Mouse (Mus musculus): ENCODE data around the gene Gm49358. TPM values are rescaled to one million over a fixed set of nuclear protein-coding genes. Genes with fewer than 3 reads are reported as not detected.

Gene Gm49358
- polyA plus RNA-seq, 1 experiment from 2014 or later = not detected

DNA sequence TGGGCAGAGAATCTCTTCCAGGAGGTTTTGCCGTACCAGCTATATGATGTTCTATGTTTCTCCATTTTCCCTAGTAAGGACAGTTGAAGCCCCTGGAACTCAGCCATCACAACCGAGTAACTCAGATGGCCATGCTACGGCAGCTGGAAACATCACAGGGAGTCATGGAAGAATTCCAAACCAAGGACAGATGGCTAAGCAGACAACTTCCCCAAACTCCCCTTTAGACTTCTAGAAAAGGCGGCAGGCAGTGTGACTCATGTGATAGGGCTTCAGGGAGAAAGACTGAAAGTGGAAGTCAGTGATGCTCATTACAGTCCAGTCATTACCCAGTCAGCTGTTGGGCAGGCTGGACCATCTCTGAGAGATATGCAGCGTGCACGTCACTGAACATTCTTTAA, 8.5 kb downstream of the Gm49358 start:
- WGBS = 49% methylated on average over 6 of the region's 6 CpGs
- no peaks in the 10 kb centered on the region; the same call in 1 of the 2 replicates for H3K4me1 ChIP-seq (ENCODE audit: control insufficient read depth, insufficient read depth, low read length)
- H3K4me2 ChIP-seq (ENCODE audit: low read depth, low read length) = no peak overlapping the region
- no peak overlapping the region for H3K4me3 ChIP-seq (replicated peaks; ENCODE audit: low read length)
- H3K27me3 ChIP-seq (ENCODE audit: control insufficient read depth, insufficient read depth, low read length) = no peaks in the 10 kb centered on the region
- no peaks in the 10 kb centered on the region for H3K36me3 ChIP-seq (ENCODE audit: control insufficient read depth, insufficient read depth, low read length)
- H3K9me3 ChIP-seq (replicated peaks; ENCODE audit: control insufficient read depth, low read length) = no peaks in the 10 kb centered on the region
- H3K27ac ChIP-seq (ENCODE audit: low read length) = no peak overlapping the region
- H3K9ac ChIP-seq (ENCODE audit: low read length) = no peak overlapping the region
- no peak for ATAC-seq (ENCODE audit: insufficient read depth, low FRiP score)

DNA sequence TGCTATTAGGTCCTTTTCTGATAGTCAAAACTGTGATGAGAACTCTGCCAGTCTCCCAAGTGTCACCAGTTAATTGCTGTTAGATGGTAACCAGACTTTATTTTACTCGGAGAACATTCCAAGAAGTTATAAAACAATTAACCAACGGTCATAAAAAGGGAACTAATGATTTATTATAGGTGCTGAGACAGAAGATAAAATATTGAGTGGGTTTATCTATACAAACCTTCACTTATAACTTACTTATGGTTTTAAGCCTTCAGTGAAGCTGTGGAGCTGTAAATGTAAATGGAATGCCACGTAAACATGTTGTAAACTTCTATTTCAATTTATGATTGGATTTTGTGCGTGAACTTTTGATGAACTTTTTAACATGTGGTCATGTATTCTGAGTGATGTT, 9.6 kb downstream of the Gm49358 start:
- 39% methylated on average over 4 of the region's 4 CpGs for WGBS
- Histone ChIP-seq H3K27ac (ENCODE audit: low read length) (no peak overlapping the region), H3K4me1 (ENCODE audit: control insufficient read depth, insufficient read depth, low read length) (no peaks in the 10 kb centered on the region; the same call in 1 of the 2 replicates), H3K36me3 (ENCODE audit: control insufficient read depth, insufficient read depth, low read length) (no peaks in the 10 kb centered on the region), H3K9ac (ENCODE audit: low read length) (no peak overlapping the region), H3K27me3 (ENCODE audit: control insufficient read depth, insufficient read depth, low read length) (no peaks in the 10 kb centered on the region), H3K4me2 (ENCODE audit: low read depth, low read length) (no peak overlapping the region), H3K4me3 (replicated peaks; ENCODE audit: low read length) (no peak overlapping the region), H3K9me3 (replicated peaks; ENCODE audit: control insufficient read depth, low read length) (no peaks in the 10 kb centered on the region)
- ATAC-seq (ENCODE audit: insufficient read depth, low FRiP score) = no peak

DNA sequence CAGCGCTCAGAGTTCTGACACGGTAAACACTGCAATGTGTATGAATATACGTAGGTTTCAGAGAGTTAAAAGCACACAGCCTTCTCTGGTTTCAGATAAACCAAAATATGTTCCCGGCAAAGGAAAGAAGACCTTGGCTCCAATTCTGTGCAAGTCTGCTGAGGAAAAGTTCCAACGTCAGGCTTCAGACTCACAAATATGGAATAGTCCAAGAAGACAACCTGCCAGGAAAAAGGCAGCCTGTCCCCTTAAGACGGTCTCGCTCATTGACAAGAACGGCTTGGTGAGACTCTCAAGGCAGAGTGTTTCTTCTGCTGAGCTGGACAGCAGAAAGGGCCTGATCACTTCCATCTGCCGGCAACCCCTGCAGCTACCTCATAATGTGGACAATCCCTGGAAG, 12.5 kb downstream of the Gm49358 start:
- Histone ChIP-seq H3K27ac (ENCODE audit: low read length) (no peak overlapping the region), H3K36me3 (ENCODE audit: control insufficient read depth, insufficient read depth, low read length) (no peaks in the 10 kb centered on the region), H3K4me3 (replicated peaks; ENCODE audit: low read length) (no peak overlapping the region), H3K9ac (ENCODE audit: low read length) (no peak overlapping the region), H3K27me3 (ENCODE audit: control insufficient read depth, insufficient read depth, low read length) (no peaks in the 10 kb centered on the region), H3K9me3 (replicated peaks; ENCODE audit: control insufficient read depth, low read length) (no peaks in the 10 kb centered on the region), H3K4me1 (ENCODE audit: control insufficient read depth, insufficient read depth, low read length) (peaks cover 8% of the 10 kb centered on the region), H3K4me2 (ENCODE audit: low read depth, low read length) (no peak overlapping the region)
- 47% methylated on average over 9 of the region's 9 CpGs for WGBS
- ATAC-seq (ENCODE audit: insufficient read depth, low FRiP score) = no peak

DNA sequence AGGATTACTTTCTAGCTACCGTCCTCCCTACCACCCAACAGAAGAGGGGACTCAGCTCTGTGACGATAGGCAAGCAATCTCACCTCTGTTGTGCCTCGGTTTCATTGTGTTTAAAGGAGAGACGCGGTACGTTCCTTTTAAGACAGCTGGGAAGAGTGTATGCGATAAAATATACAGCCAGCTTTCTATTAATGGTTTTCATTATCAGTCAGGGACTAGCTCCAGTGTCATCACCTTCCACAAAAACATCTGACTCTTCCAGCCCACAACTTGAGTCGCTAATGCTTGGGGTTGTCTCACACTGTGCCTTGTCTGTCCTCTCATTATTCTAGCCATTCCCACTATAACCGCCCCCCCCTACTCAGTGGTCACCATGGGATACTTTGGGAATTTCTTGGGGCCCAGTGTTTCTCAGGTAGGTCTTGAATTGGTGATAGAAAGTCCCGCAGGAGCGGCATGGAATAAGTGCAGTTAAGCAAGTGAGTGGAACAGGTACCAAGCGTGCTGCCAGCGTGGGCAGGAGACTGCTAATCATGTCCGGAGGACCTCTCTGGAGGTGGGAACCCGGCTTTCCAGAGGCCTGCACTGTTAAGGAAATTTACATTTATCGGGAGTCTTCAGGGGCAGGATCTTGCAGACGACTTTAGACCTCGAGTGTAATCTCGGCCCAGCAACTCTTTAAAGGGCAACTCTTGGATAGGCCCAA, 14.0 kb downstream of the Gm49358 start:
- H3K4me2 ChIP-seq (ENCODE audit: low read depth, low read length) = peak overlapping the region; percentile 74
- WGBS = 53% methylated on average over 19 of the region's 19 CpGs
- ATAC-seq (ENCODE audit: insufficient read depth, low FRiP score) = no peak
- H3K4me3 ChIP-seq (replicated peaks; ENCODE audit: low read length) = peak overlapping the region; percentile 69
- no peaks in the 10 kb centered on the region for H3K9me3 ChIP-seq (replicated peaks; ENCODE audit: control insufficient read depth, low read length)
- no peaks in the 10 kb centered on the region for H3K27me3 ChIP-seq (ENCODE audit: control insufficient read depth, insufficient read depth, low read length)
- H3K9ac ChIP-seq (ENCODE audit: low read length) = peak overlapping the region; percentile 83
- H3K36me3 ChIP-seq (ENCODE audit: control insufficient read depth, insufficient read depth, low read length) = no peaks in the 10 kb centered on the region
- H3K4me1 ChIP-seq (ENCODE audit: control insufficient read depth, insufficient read depth, low read length) = peaks cover 13% of the 10 kb centered on the region; the same call in 1 of the 2 replicates
- H3K27ac ChIP-seq (ENCODE audit: low read length) = peak overlapping the region; percentile 78

DNA sequence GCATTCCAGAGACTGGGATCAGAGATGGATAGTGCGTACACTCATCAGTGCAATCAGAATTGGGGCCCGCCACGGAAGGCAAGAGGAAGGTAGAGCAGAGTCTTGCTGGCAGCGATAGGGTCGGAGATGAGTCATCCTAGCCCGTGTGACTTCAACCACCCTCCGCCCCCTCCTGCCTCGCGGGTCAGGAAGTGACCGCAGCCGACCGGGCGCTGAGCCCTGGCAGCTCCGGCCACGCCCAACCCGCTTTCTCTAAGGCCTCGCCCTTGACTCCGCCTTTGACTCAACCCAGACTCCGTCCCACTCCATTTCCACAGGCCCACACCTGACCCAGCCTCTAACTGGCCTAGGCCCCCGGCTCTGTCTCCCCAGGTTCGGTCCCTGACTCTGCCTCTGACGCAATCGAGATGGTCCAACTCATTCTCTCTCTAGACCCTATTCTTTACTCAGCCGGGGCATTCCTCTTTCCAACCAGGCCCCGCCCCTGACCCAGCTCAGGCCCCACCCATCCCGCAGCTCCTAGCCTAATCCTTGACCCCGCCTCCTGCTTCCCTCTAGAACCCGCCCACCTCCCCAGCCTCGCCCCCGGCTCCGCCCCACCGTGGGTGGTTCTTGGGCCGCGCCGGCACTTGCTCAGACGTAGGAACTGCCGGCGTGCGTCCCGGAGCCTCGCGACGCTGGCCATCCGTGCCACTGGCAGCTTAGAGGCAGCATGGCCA, 14.8 kb downstream of the Gm49358 start, which contains the start of gene Nt5dc3:
Gene Nt5dc3, plus strand, starts transcription at position 608 of the 719 bp plus-strand sequence.
- Histone ChIP-seq H3K27me3 (ENCODE audit: control insufficient read depth, insufficient read depth, low read length) (no peaks in the 10 kb centered on the region), H3K4me1 (ENCODE audit: control insufficient read depth, insufficient read depth, low read length) (peaks cover 13% of the 10 kb centered on the region; the same call in 1 of the 2 replicates), H3K9me3 (replicated peaks; ENCODE audit: control insufficient read depth, low read length) (no peaks in the 10 kb centered on the region), H3K36me3 (ENCODE audit: control insufficient read depth, insufficient read depth, low read length) (no peaks in the 10 kb centered on the region), H3K4me3 (replicated peaks; ENCODE audit: low read length) (peak within 1 kb of the TSS; percentile 69), H3K9ac (ENCODE audit: low read length) (peak within 1 kb of the TSS; percentile 83), H3K27ac (ENCODE audit: low read length) (peak within 1 kb of the TSS; percentile 78), H3K4me2 (ENCODE audit: low read depth, low read length) (peak within 1 kb of the TSS; percentile 74)
- ATAC-seq (ENCODE audit: insufficient read depth, low FRiP score) = peak; percentile 96
- under 1% methylated on average over 44 of the region's 44 CpGs for WGBS

DNA sequence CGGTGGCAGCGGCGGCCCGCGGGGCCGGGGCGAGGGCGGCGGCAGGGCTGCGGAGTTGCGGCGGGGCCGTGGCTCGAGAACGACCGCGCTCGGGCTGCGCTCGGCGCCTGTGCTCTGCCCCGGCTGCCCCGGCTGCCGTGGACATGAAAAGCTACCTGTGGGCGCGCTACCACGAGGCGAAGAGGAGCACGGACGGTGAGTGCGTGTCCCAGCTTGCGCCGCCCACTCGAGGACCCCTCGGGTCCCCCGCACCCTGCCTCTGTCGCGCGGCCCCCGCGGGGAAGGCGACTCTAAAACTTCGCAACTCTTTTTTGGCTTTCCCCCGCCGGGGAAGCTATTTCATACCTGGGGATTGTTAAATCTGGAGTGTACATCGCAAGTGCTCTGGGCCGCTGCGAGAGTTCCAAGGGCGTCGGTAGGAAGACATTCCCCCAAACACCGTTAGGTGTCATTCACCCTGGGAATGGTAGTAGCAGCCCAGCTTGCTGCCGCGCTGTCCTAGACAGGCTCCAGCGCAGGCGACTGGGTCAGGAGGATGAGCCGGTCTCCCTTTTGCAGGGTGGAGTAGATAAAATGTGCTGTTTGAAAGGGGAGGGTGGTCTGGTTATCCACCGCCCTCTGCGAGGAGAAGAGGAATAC, 15.5 kb downstream of the Gm49358 start:
- peak; percentile 4 for ATAC-seq (ENCODE audit: insufficient read depth, low FRiP score)
- under 1% methylated on average over 58 of the region's 58 CpGs for WGBS
- H3K27ac ChIP-seq (ENCODE audit: low read length) = peak overlapping the region; percentile 11; the same call in 1 of the 2 replicates
- peak overlapping the region; percentile 69 for H3K4me3 ChIP-seq (replicated peaks; ENCODE audit: low read length)
- peak overlapping the region; percentile 74 for H3K4me2 ChIP-seq (ENCODE audit: low read depth, low read length)
- no peaks in the 10 kb centered on the region for H3K27me3 ChIP-seq (ENCODE audit: control insufficient read depth, insufficient read depth, low read length)
- peaks cover 13% of the 10 kb centered on the region; the same call in 1 of the 2 replicates for H3K4me1 ChIP-seq (ENCODE audit: control insufficient read depth, insufficient read depth, low read length)
- peak overlapping the region; percentile 83 for H3K9ac ChIP-seq (ENCODE audit: low read length)
- H3K36me3 ChIP-seq (ENCODE audit: control insufficient read depth, insufficient read depth, low read length) = no peaks in the 10 kb centered on the region
- H3K9me3 ChIP-seq (replicated peaks; ENCODE audit: control insufficient read depth, low read length) = no peaks in the 10 kb centered on the region

DNA sequence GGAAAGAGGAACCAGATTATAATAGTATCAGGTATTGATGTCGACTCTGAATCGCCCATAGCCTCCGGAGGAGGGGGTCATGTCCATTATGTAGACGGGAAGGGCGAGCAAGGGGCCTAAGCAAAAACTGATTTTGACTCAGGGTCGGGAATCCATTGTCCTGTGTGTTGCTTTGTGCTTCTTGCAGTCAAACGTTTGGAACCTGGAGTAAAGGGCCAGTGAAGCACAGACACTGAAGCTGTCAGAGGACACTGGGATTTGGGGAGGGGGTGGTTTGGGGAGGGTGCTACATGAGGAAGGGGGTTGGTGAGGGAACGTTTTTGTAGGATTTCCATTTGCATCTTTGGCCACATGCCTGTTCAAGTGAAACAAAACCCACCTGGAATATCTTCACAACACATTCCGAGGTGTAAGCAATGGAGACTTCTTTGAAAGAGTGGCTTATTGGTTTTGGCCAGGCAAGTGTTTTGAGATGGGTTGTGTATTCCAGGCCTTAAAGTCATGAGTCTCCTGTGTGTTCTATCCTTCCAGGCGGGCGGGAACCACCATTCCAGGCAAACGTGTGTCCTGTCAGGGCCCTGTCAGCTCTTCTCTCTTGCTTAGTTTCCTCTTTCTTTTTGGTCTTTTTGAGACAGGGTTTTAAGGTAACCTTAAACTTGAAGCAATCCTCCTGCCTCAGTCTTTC, 16.2 kb downstream of the Gm49358 start:
- ATAC-seq (ENCODE audit: insufficient read depth, low FRiP score) = no peak
- Histone ChIP-seq H3K36me3 (ENCODE audit: control insufficient read depth, insufficient read depth, low read length) (no peaks in the 10 kb centered on the region), H3K9ac (ENCODE audit: low read length) (peak overlapping the region; percentile 83), H3K27ac (ENCODE audit: low read length) (peak overlapping the region; percentile 11; the same call in 1 of the 2 replicates), H3K4me1 (ENCODE audit: control insufficient read depth, insufficient read depth, low read length) (peaks cover 13% of the 10 kb centered on the region; the same call in 1 of the 2 replicates), H3K27me3 (ENCODE audit: control insufficient read depth, insufficient read depth, low read length) (no peaks in the 10 kb centered on the region), H3K4me2 (ENCODE audit: low read depth, low read length) (peak overlapping the region; percentile 74), H3K4me3 (replicated peaks; ENCODE audit: low read length) (peak overlapping the region; percentile 69), H3K9me3 (replicated peaks; ENCODE audit: control insufficient read depth, low read length) (no peaks in the 10 kb centered on the region)
- 24% methylated on average over 12 of the region's 12 CpGs for WGBS

DNA sequence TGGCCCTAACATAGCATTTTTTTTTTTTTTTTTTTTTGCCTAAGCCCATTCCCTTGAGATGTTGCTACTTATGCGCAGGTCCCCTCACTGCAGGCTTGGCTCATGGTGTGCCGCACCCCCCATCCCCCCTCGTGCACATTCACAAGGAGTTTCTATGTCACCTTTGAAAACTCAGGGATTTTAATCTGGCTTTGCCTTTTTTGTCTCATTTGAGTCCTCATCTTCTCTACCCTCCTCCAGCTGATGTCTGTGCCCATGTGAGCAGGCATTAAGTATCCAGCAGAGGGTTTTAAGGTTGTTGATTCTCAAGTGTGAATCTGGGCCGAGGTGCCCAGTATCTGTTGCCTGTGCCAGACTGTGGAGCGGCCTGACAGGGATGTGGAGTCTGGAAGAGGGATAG, 17.9 kb downstream of the Gm49358 start:
- Histone ChIP-seq H3K36me3 (ENCODE audit: control insufficient read depth, insufficient read depth, low read length) (no peaks in the 10 kb centered on the region), H3K9me3 (replicated peaks; ENCODE audit: control insufficient read depth, low read length) (no peaks in the 10 kb centered on the region), H3K4me2 (ENCODE audit: low read depth, low read length) (no peak overlapping the region), H3K27me3 (ENCODE audit: control insufficient read depth, insufficient read depth, low read length) (no peaks in the 10 kb centered on the region), H3K27ac (ENCODE audit: low read length) (peak overlapping the region; percentile 64), H3K4me3 (replicated peaks; ENCODE audit: low read length) (no peak overlapping the region), H3K9ac (ENCODE audit: low read length) (peak overlapping the region; percentile 56; the same call in 1 of the 2 replicates), H3K4me1 (ENCODE audit: control insufficient read depth, insufficient read depth, low read length) (peaks cover 13% of the 10 kb centered on the region; the same call in 1 of the 2 replicates)
- 53% methylated on average over 5 of the region's 5 CpGs for WGBS
- no peak for ATAC-seq (ENCODE audit: insufficient read depth, low FRiP score)
